Mouse (Mus musculus) liver, embryonic 13.5 days (tissue): Measurements from ENCODE around the gene Gabbr2. TPM values are rescaled to one million over a fixed set of nuclear protein-coding genes. Genes with fewer than 3 reads are reported as not detected.

Experiments
- ATAC-seq: fragments of 200-750 bp; cut with Nextera tagmentation; 2 replicates; pipeline ENCODE4 v1.8.0; 2017; ENCODE audit warnings: low read depth, mild to moderate bottlenecking, moderate number of reproducible peaks, moderate library complexity
- DNase-seq: peaks from one replicate; pipeline ENCODE4 v3.0.0; 2022
- H3K27ac ChIP-seq: fragments of 300-500 bp; sonication (generic); 2 replicates; pipeline ENCODE4 v1.5.1; 2015; ENCODE audit warnings: moderate library complexity, mild to moderate bottlenecking, inconsistent platforms
- H3K27me3 ChIP-seq: fragments of 300-500 bp; sonication (generic); 2 replicates; pipeline ENCODE4 v1.6.1; 2015; ENCODE audit warnings: mild to moderate bottlenecking, inconsistent platforms
- H3K36me3 ChIP-seq: fragments of 300-500 bp; sonication (generic); 2 replicates; pipeline ENCODE4 v1.6.1; 2015; ENCODE audit warnings: mild to moderate bottlenecking, inconsistent platforms
- H3K4me1 ChIP-seq: fragments of 300-500 bp; sonication (generic); replicated peaks from 2 replicates; pipeline ENCODE4 v1.6.1; 2015; ENCODE audit warnings: inconsistent platforms
- H3K4me2 ChIP-seq: fragments of 300-500 bp; sonication (generic); 2 replicates; pipeline ENCODE4 v1.6.1; 2015; ENCODE audit warnings: inconsistent platforms, mild to moderate bottlenecking, moderate library complexity
- H3K4me3 ChIP-seq: fragments of 300-500 bp; sonication (generic); replicated peaks from 2 replicates; pipeline ENCODE4 v1.5.1; 2015; ENCODE audit warnings: mild to moderate bottlenecking, inconsistent platforms
- H3K9ac ChIP-seq: fragments of 300-500 bp; sonication (generic); 2 replicates; pipeline ENCODE4 v1.6.1; 2015; ENCODE audit warnings: mild to moderate bottlenecking, inconsistent platforms
- H3K9me3 ChIP-seq: fragments of 300-500 bp; sonication (generic); replicated peaks from 2 replicates; pipeline ENCODE4 v1.6.1; 2016; ENCODE audit warnings: inconsistent platforms
- WGBS: fragments of 180-500 bp; shearing (Covaris S2); methylation state at CpG from one replicate; pipeline ENCODE4 v1.1.7; 2015; ENCODE audit not compliant: insufficient replicate concordance; 5-methylcytosine and 5-hydroxymethylcytosine counted together
- polyA plus RNA-seq: library from polyadenylated mRNA; unstranded; fragments of >200 nt; fragmentation: Nextera tagmentation; extraction: Ambion mirVana; gene quantifications from 2 replicates; pipeline ENCODE4 v1.2.1, GENCODE M21; 2015

Gene Gabbr2
- polyA plus RNA-seq, 1 experiment from 2014 or later: 0.09 TPM

GRCm38 (mm10) chr4:46705739-46706138 lies 285.9 kb downstream of the Gabbr2 start:
- no peaks in the 10 kb centered on the region for H3K36me3 ChIP-seq
- DNase-seq (no peak), ATAC-seq (no peak)
- no peaks in the 10 kb centered on the region for H3K4me1 ChIP-seq
- H3K9ac ChIP-seq: no peak overlapping the region
- no peak overlapping the region for H3K4me3 ChIP-seq
- no peaks in the 10 kb centered on the region for H3K9me3 ChIP-seq
- H3K4me2 ChIP-seq: no peak overlapping the region
- H3K27ac ChIP-seq: no peak overlapping the region
- no peaks in the 10 kb centered on the region for H3K27me3 ChIP-seq
- 72% methylated on average over 12 of the region's 12 CpGs for WGBS

- H3K4me2 ChIP-seq: no peak overlapping the region
- H3K9me3 ChIP-seq: no peaks in the 10 kb centered on the region
- 66% methylated on average over 10 of the region's 10 CpGs for WGBS
- ATAC-seq: no peak
- no peak overlapping the region for H3K4me3 ChIP-seq
- no peak overlapping the region for H3K9ac ChIP-seq
- H3K27ac ChIP-seq: no peak overlapping the region
- H3K27me3 ChIP-seq: no peaks in the 10 kb centered on the region
- no peaks in the 10 kb centered on the region for H3K36me3 ChIP-seq
- H3K4me1 ChIP-seq: no peaks in the 10 kb centered on the region
- DNase-seq: no peak
Measured at GRCm38 (mm10) chr4:46703146-46703545, 288.5 kb downstream of the Gabbr2 start.

- Histone ChIP-seq H3K9me3 (no peaks in the 10 kb centered on the region), H3K27me3 (no peaks in the 10 kb centered on the region), H3K36me3 (no peaks in the 10 kb centered on the region), H3K4me2 (no peak overlapping the region), H3K9ac (no peak overlapping the region), H3K27ac (no peak overlapping the region), H3K4me3 (no peak overlapping the region), H3K4me1 (no peaks in the 10 kb centered on the region)
- no peak for DNase-seq
- WGBS: 45% methylated on average over 10 of the region's 10 CpGs
- no peak for ATAC-seq
Measured at GRCm38 (mm10) chr4:46700223-46700651, 291.4 kb downstream of the Gabbr2 start.

- Histone ChIP-seq H3K9ac (no peak overlapping the region), H3K4me3 (no peak overlapping the region), H3K27ac (no peak overlapping the region), H3K27me3 (no peaks in the 10 kb centered on the region), H3K9me3 (peaks cover under 1% of the 10 kb centered on the region; the same call in 1 of the 2 replicates), H3K4me1 (no peaks in the 10 kb centered on the region), H3K4me2 (no peak overlapping the region), H3K36me3 (no peaks in the 10 kb centered on the region)
- ATAC-seq (no peak), DNase-seq (no peak)
- WGBS: 69% methylated on average over 6 of the region's 6 CpGs
Measured at GRCm38 (mm10) chr4:46696467-46696866, 295.2 kb downstream of the Gabbr2 start.

- 73% methylated on average over 8 of the region's 8 CpGs for WGBS
- Histone ChIP-seq H3K4me2 (no peak overlapping the region), H3K9me3 (peaks cover 4% of the 10 kb centered on the region; the same call in 1 of the 2 replicates), H3K4me1 (no peaks in the 10 kb centered on the region), H3K27me3 (no peaks in the 10 kb centered on the region), H3K4me3 (no peak overlapping the region), H3K36me3 (no peaks in the 10 kb centered on the region), H3K27ac (no peak overlapping the region), H3K9ac (no peak overlapping the region)
- ATAC-seq (no peak), DNase-seq (no peak)
Measured at GRCm38 (mm10) chr4:46690565-46690964, 301.1 kb downstream of the Gabbr2 start.

- H3K4me3 ChIP-seq: no peak overlapping the region
- no peak overlapping the region for H3K4me2 ChIP-seq
- no peak overlapping the region for H3K27ac ChIP-seq
- no peaks in the 10 kb centered on the region for H3K27me3 ChIP-seq
- ATAC-seq (no peak), DNase-seq (no peak)
- H3K4me1 ChIP-seq: no peaks in the 10 kb centered on the region
- no peak overlapping the region for H3K9ac ChIP-seq
- no peaks in the 10 kb centered on the region for H3K36me3 ChIP-seq
- WGBS: 66% methylated on average over 8 of the region's 8 CpGs
- H3K9me3 ChIP-seq: peaks cover 4% of the 10 kb centered on the region; the same call in 1 of the 2 replicates
Measured at GRCm38 (mm10) chr4:46690023-46690420, 301.7 kb downstream of the Gabbr2 start.

- Histone ChIP-seq H3K4me1 (no peaks in the 10 kb centered on the region), H3K9me3 (peaks cover 4% of the 10 kb centered on the region; the same call in 1 of the 2 replicates), H3K4me3 (no peak overlapping the region), H3K27me3 (no peaks in the 10 kb centered on the region), H3K4me2 (no peak overlapping the region), H3K36me3 (no peaks in the 10 kb centered on the region), H3K9ac (no peak overlapping the region), H3K27ac (no peak overlapping the region)
- peak; percentile 21 for DNase-seq
- WGBS: 41% methylated on average over 15 of the region's 15 CpGs
- ATAC-seq: no peak
Measured at GRCm38 (mm10) chr4:46689397-46690022, 302.2 kb downstream of the Gabbr2 start.

GRCm38 (mm10) chr4:46688213-46688832 lies 303.4 kb downstream of the Gabbr2 start:
- no peak overlapping the region for H3K9ac ChIP-seq
- H3K4me1 ChIP-seq: no peaks in the 10 kb centered on the region
- 58% methylated on average over 14 of the region's 14 CpGs for WGBS
- peaks cover 4% of the 10 kb centered on the region; the same call in 1 of the 2 replicates for H3K9me3 ChIP-seq
- DNase-seq: no peak
- no peak overlapping the region for H3K27ac ChIP-seq
- ATAC-seq: no peak
- H3K4me2 ChIP-seq: no peak overlapping the region
- no peaks in the 10 kb centered on the region for H3K27me3 ChIP-seq
- H3K4me3 ChIP-seq: no peak overlapping the region
- H3K36me3 ChIP-seq: no peaks in the 10 kb centered on the region

- ATAC-seq (no peak), DNase-seq (no peak)
- no peaks in the 10 kb centered on the region for H3K4me1 ChIP-seq
- no peaks in the 10 kb centered on the region for H3K36me3 ChIP-seq
- H3K9me3 ChIP-seq: no peaks in the 10 kb centered on the region
- H3K27ac ChIP-seq: no peak overlapping the region
- H3K4me3 ChIP-seq: no peak overlapping the region
- no peaks in the 10 kb centered on the region for H3K27me3 ChIP-seq
- no peak overlapping the region for H3K9ac ChIP-seq
- 79% methylated on average over 6 of the region's 6 CpGs for WGBS
- H3K4me2 ChIP-seq: no peak overlapping the region
Measured at GRCm38 (mm10) chr4:46684160-46684559, 307.5 kb downstream of the Gabbr2 start.

GRCm38 (mm10) chr4:46676646-46677045 lies 315.0 kb downstream of the Gabbr2 start:
- Histone ChIP-seq H3K4me2 (no peak overlapping the region), H3K27me3 (no peaks in the 10 kb centered on the region), H3K4me3 (no peak overlapping the region), H3K36me3 (no peaks in the 10 kb centered on the region), H3K9me3 (no peaks in the 10 kb centered on the region), H3K4me1 (peaks cover 19% of the 10 kb centered on the region), H3K27ac (no peak overlapping the region), H3K9ac (no peak overlapping the region)
- WGBS: 24% methylated on average over 3 of the region's 3 CpGs
- ATAC-seq (no peak), DNase-seq (no peak)

GRCm38 (mm10) chr4:46675992-46676391 lies 315.7 kb downstream of the Gabbr2 start:
- Histone ChIP-seq H3K4me3 (no peak overlapping the region), H3K36me3 (no peaks in the 10 kb centered on the region), H3K4me2 (no peak overlapping the region), H3K27me3 (no peaks in the 10 kb centered on the region), H3K4me1 (peaks cover 19% of the 10 kb centered on the region), H3K9me3 (no peaks in the 10 kb centered on the region), H3K9ac (no peak overlapping the region), H3K27ac (no peak overlapping the region)
- WGBS: 17% methylated on average over 4 of the region's 4 CpGs
- no peak for DNase-seq
- ATAC-seq: no peak

GRCm38 (mm10) chr4:46675272-46675785 lies 316.3 kb downstream of the Gabbr2 start:
- Histone ChIP-seq H3K9me3 (no peaks in the 10 kb centered on the region), H3K36me3 (no peaks in the 10 kb centered on the region), H3K4me2 (no peak overlapping the region), H3K9ac (no peak overlapping the region), H3K27me3 (no peaks in the 10 kb centered on the region), H3K4me1 (peaks cover 19% of the 10 kb centered on the region), H3K4me3 (no peak overlapping the region), H3K27ac (no peak overlapping the region)
- 33% methylated on average over 11 of the region's 11 CpGs for WGBS
- DNase-seq (no peak), ATAC-seq (no peak)
